Mouse (Mus musculus): Measurements from ENCODE around the gene Cul7.

DNA sequence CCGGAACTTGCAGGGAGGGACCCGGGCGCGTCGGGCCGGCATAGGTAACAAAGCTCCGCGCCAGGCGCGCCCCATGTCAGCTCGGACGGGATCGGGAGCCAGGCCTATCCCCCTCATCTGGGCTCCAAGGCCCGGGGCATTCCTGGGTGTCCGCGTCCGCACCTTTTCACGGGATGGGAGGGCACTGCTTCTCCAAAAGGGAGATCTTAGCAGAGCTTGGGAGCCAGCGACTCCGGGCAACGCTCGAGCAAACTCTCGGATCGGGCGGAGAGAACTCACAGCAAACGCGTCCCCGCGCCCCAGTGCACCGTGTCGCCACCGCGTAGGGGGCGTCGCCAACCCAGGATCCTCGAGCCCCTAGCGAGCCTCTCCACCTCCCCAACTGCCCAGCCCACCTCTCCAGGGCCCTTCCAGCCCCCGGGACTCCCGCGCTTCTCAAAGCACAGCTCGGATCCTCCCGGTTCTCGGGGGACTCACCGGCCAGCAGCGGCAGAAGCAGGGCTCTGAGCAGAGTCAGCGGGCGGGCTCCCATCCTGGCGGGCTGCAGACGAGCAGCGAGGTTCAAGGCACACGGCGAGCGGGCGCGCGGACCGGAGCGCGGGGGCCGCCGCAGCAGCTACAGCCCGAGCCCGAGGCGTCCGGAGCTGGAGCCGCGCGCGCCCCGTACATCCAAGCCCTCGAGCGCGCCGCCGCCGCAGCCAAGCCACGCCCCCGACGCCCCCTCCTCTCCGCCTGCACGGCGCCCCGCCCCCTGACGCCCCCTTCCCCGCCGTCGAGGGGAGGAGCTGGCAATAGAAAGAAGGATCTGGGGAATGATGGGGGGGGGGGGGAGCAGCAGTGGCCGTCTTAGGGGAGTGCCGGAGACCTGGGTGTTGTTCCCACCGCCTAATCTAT, 21.1 kb upstream of the Cul7 start, which contains the start of gene Ptk7:
- TF ChIP-seq CTCF (IDR thresholded peaks at IDR 0.05; ENCODE audit: low read depth) (no peak), EP300 (IDR thresholded peaks at IDR 0.05; ENCODE audit: low read depth) (no peak)

Data from heart, postnatal 0 days (tissue).